Mouse (Mus musculus) midbrain, embryonic 14.5 days (tissue): ENCODE data around the gene Rack1. TPM values are rescaled to one million over a fixed set of nuclear protein-coding genes. Genes with fewer than 3 reads are reported as not detected.

ENCODE experiments used
- ATAC-seq: fragments of 200-750 bp; cut with Nextera tagmentation; 2 replicates; pipeline ENCODE4 v1.8.0; 2017; ENCODE audit warnings: moderate number of reproducible peaks, moderate library complexity; ENCODE audit not compliant: low FRiP score, low TSS enrichment
- DNase-seq: peaks from one replicate; pipeline ENCODE4 v3.0.0-alpha.2; 2015
- H3K27ac ChIP-seq: fragments of 300-500 bp; sonication (generic); replicated peaks from 2 replicates; pipeline ENCODE4 v1.5.1; 2014; ENCODE audit warnings: mild to moderate bottlenecking, low read depth, low read length, moderate library complexity
- H3K27me3 ChIP-seq: fragments of 300-500 bp; sonication (generic); 2 replicates; pipeline ENCODE4 v1.6.1; 2014; ENCODE audit warnings: low read length, control low read depth, mixed read lengths; ENCODE audit not compliant: control insufficient read depth, insufficient read depth
- H3K36me3 ChIP-seq: fragments of 300-500 bp; sonication (generic); 2 replicates; pipeline ENCODE4 v1.6.1; 2014; ENCODE audit warnings: low read length, control low read depth; ENCODE audit not compliant: control insufficient read depth, insufficient read depth
- H3K4me1 ChIP-seq: fragments of 300-500 bp; sonication (generic); 2 replicates; pipeline ENCODE4 v1.6.1; 2014; ENCODE audit warnings: mild to moderate bottlenecking, antibody characterized with exemption, low read length, control low read depth; ENCODE audit not compliant: control insufficient read depth, insufficient read depth
- H3K4me2 ChIP-seq: fragments of 300-500 bp; sonication (generic); 2 replicates; pipeline ENCODE4 v1.6.1; 2014; ENCODE audit warnings: mild to moderate bottlenecking, low read length, moderate library complexity
- H3K4me3 ChIP-seq: fragments of 300-500 bp; sonication (generic); replicated peaks from 2 replicates; pipeline ENCODE4 v1.5.1; 2014; ENCODE audit warnings: low read depth, low read length
- H3K9ac ChIP-seq: fragments of 300-500 bp; sonication (generic); replicated peaks from 2 replicates; pipeline ENCODE4 v1.6.1; 2014; ENCODE audit warnings: mild to moderate bottlenecking, low read length, moderate library complexity
- H3K9me3 ChIP-seq: fragments of 300-500 bp; sonication (generic); 2 replicates; pipeline ENCODE4 v1.6.1; 2016; ENCODE audit warnings: low read length, control low read depth, mixed read lengths; ENCODE audit not compliant: control insufficient read depth
- WGBS: fragments of 180-500 bp; shearing (Covaris S2); extraction: QIAGEN DNeasy Blood & Tissue Kit; methylation state at CpG from one replicate; pipeline ENCODE4 v1.1.7; 2014; 5-methylcytosine and 5-hydroxymethylcytosine counted together
- polyA plus RNA-seq: library from polyadenylated mRNA; unstranded; fragments of >200 nt; fragmentation: Nextera tagmentation; extraction: Ambion mirVana; gene quantifications from 2 replicates; pipeline ENCODE4 v1.2.1, GENCODE M21; 2014

Gene Rack1
- polyA plus RNA-seq, 1 experiment from 2014 or later = 505 TPM

DNA sequence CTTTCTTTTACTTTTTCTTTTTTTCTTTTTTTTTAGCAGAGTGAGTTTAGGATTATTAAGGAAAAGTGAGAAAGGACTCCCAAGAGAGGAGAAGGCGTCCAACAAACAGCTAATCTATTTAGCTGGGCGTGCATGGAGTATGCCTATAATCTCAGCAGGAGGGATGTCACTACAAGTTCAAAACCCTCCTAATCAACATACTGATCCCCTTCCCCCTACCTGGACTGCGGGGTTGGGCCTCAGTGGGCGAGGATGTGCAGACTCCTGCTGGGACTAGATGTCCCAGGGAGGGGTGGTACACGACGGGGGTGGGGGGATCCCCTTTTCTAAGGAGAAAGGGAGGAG lies 26.6 kb downstream of the Rack1 start:
- Histone ChIP-seq H3K4me3 (peak overlapping the region; percentile 39), H3K4me1 (peaks cover 10% of the 10 kb centered on the region; the same call in 1 of the 2 replicates), H3K9ac (no peak overlapping the region; the same call in 1 of the 2 replicates), H3K27me3 (peaks cover 18% of the 10 kb centered on the region), H3K4me2 (peak overlapping the region; percentile 51), H3K36me3 (no peaks in the 10 kb centered on the region), H3K9me3 (no peaks in the 10 kb centered on the region), H3K27ac (no peak overlapping the region)
- DNase-seq (peak; percentile 51), ATAC-seq (no peak; the same call in 1 of the 2 replicates)
- 1% methylated on average over 6 of the region's 6 CpGs for WGBS

- WGBS = 73% methylated on average over 6 of the region's 6 CpGs
- no peaks in the 10 kb centered on the region for H3K36me3 ChIP-seq
- H3K9ac ChIP-seq = no peak overlapping the region
- ATAC-seq (no peak), DNase-seq (no peak)
- H3K9me3 ChIP-seq = no peaks in the 10 kb centered on the region
- no peak overlapping the region for H3K4me2 ChIP-seq
- H3K27ac ChIP-seq = no peak overlapping the region
- H3K4me1 ChIP-seq = peaks cover 10% of the 10 kb centered on the region; the same call in 1 of the 2 replicates
- peaks cover 18% of the 10 kb centered on the region for H3K27me3 ChIP-seq
- no peak overlapping the region for H3K4me3 ChIP-seq
Measured at GRCm38 (mm10) chr11:48827926-48828325, 27.8 kb downstream of the Rack1 start.

DNA sequence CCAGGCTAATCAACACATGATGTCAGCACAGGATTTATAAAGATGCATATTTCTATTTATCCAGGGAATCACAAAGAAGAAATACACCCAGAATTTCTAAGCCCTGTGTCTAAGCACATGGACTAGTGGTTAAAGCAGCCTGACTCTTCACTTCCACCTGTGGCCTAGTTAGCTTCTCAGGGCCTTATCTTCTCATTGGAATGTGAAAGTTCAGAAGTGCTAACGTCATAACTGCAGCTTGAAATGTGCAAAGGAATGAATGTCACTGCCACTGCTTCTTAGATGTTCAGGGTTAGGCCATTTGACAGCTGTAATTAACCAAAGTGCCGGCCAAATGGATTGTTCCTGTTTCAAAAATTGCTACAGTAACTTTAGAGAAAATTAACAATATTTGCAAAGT lies 30.1 kb downstream of the Rack1 start:
- H3K27ac ChIP-seq = no peak overlapping the region
- ATAC-seq (no peak), DNase-seq (no peak)
- H3K27me3 ChIP-seq = no peaks in the 10 kb centered on the region
- no peaks in the 10 kb centered on the region for H3K9me3 ChIP-seq
- WGBS = 77% methylated on average over 2 of the region's 2 CpGs
- no peak overlapping the region for H3K4me3 ChIP-seq
- no peak overlapping the region for H3K4me2 ChIP-seq
- no peak overlapping the region for H3K9ac ChIP-seq
- 0 out of 2 replicates have a peak, but pooled peaks cover 3% of the 10 kb centered on the region for H3K4me1 ChIP-seq
- no peaks in the 10 kb centered on the region for H3K36me3 ChIP-seq

GRCm38 (mm10) chr11:48831273-48831672 lies 31.1 kb downstream of the Rack1 start:
- H3K36me3 ChIP-seq = no peaks in the 10 kb centered on the region
- 0 out of 2 replicates have a peak, but pooled peaks cover 3% of the 10 kb centered on the region for H3K4me1 ChIP-seq
- no peak overlapping the region for H3K27ac ChIP-seq
- 81% methylated on average over 2 of the region's 2 CpGs for WGBS
- no peaks in the 10 kb centered on the region for H3K9me3 ChIP-seq
- H3K4me3 ChIP-seq = no peak overlapping the region
- no peak overlapping the region for H3K4me2 ChIP-seq
- no peak for ATAC-seq
- no peak for DNase-seq
- H3K27me3 ChIP-seq = no peaks in the 10 kb centered on the region; the same call in 1 of the 2 replicates
- H3K9ac ChIP-seq = no peak overlapping the region

- 44% methylated on average over 9 of the region's 9 CpGs for WGBS
- Histone ChIP-seq H3K27me3 (no peaks in the 10 kb centered on the region; the same call in 1 of the 2 replicates), H3K9ac (no peak overlapping the region), H3K4me2 (peak overlapping the region; percentile 65), H3K36me3 (no peaks in the 10 kb centered on the region), H3K4me1 (peaks cover 1% of the 10 kb centered on the region), H3K27ac (no peak overlapping the region), H3K4me3 (peak overlapping the region; percentile 53), H3K9me3 (no peaks in the 10 kb centered on the region)
- DNase-seq (no peak), ATAC-seq (no peak)
Measured at GRCm38 (mm10) chr11:48833078-48833730, 33.1 kb downstream of the Rack1 start.

DNA sequence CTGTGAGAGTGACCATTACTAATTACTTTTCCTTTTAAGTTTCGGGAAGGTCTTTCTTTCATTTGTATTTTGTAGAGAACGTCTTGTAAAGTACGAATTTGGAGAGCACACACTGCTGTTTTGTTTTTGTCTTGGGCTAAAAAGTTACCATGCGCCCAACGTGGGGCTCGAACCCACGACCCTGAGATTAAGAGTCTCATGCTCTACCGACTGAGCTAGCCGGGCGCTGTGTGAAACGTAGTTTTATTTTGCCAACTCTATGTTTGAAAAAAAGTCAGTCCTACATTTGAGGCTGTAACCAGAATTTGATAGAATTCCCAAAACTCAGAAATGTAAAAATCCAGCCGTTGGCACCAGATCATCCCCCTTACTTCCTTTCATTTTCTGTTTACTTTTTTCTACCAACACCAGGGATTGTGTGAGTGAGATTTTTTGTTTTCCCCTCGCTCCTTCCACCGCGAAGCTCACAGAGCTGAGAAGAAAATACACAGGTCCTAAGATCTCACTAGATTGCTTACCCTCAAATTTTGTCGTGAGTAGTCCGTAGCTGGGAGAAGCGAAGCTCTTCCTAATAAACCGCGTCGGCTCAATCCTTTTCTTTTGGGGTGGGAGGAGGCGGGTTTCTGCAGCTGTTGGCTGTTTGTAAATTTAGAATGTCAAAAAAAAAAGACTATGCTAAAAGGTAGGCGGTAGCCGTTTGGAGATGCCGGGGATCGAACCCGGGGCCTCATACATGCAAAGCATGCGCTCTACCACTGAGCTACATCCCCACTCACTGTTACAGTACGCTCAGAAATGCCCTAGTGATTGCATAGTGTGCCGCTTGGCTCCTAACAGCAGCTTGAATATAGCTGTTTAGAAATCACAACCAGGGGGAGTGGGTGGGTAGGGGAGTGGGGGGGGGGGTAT lies 33.9 kb downstream of the Rack1 start:
- H3K36me3 ChIP-seq = no peaks in the 10 kb centered on the region
- H3K27me3 ChIP-seq = no peaks in the 10 kb centered on the region; the same call in 1 of the 2 replicates
- H3K4me2 ChIP-seq = peak overlapping the region; percentile 65
- H3K4me1 ChIP-seq = peaks cover 7% of the 10 kb centered on the region
- under 1% methylated on average over 30 of the region's 30 CpGs for WGBS
- no peaks in the 10 kb centered on the region for H3K9me3 ChIP-seq
- ATAC-seq (peak; percentile 88), DNase-seq (peak; percentile 93)
- H3K4me3 ChIP-seq = peak overlapping the region; percentile 53
- peak overlapping the region; percentile 59 for H3K9ac ChIP-seq
- H3K27ac ChIP-seq = peak overlapping the region; percentile 67

DNA sequence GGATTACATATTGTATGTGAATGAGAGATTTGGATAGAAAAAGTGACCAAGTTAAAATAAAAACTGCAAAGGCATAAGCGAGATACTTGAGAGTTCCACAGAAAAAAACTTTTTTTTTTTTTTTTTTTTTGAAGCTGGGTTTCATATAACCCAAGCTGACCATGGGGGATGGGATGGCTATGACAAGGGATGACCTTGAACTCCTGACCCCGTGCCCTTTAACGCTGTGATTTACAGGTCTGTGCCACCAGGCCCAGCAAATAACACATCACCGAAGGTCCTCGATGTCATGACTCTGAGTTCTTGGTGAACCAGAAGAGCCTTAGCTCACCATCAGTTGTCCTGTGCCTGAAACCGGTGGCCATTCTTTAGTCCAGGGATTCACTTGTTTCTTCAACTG lies 35.8 kb downstream of the Rack1 start:
- Histone ChIP-seq H3K27me3 (peaks cover 10% of the 10 kb centered on the region), H3K36me3 (no peaks in the 10 kb centered on the region), H3K4me2 (no peak overlapping the region), H3K9ac (no peak overlapping the region), H3K9me3 (no peaks in the 10 kb centered on the region), H3K4me1 (peaks cover 7% of the 10 kb centered on the region), H3K27ac (no peak overlapping the region), H3K4me3 (no peak overlapping the region)
- 83% methylated on average over 6 of the region's 6 CpGs for WGBS
- DNase-seq (no peak), ATAC-seq (no peak)

DNA sequence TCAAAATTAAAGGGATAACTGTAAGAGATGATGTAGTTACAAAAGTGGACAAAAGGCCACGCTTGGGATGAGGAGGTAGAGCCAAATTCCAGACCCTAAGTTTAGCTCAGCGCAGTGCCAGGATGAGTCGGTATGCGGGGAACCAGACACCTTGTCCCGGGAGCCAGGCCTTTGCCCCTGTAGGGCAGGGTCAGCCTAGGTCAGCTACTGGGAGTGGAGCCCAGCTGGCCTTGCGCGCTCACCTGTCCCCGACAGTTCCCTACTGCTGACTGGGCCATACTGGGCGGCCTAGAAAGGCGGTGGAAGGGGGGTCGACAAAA lies 36.8 kb downstream of the Rack1 start:
- Histone ChIP-seq H3K9ac (peak overlapping the region; percentile 69), H3K9me3 (no peaks in the 10 kb centered on the region), H3K4me1 (peaks cover 7% of the 10 kb centered on the region), H3K27ac (no peak overlapping the region), H3K27me3 (peaks cover 10% of the 10 kb centered on the region), H3K36me3 (no peaks in the 10 kb centered on the region), H3K4me3 (peak overlapping the region; percentile 77), H3K4me2 (peak overlapping the region; percentile 58)
- no peak for ATAC-seq
- DNase-seq = no peak
- WGBS = 8% methylated on average over 11 of the region's 11 CpGs
